ENCODE assay signal across 9 mouse cellular contexts in the genomic region with DNA sequence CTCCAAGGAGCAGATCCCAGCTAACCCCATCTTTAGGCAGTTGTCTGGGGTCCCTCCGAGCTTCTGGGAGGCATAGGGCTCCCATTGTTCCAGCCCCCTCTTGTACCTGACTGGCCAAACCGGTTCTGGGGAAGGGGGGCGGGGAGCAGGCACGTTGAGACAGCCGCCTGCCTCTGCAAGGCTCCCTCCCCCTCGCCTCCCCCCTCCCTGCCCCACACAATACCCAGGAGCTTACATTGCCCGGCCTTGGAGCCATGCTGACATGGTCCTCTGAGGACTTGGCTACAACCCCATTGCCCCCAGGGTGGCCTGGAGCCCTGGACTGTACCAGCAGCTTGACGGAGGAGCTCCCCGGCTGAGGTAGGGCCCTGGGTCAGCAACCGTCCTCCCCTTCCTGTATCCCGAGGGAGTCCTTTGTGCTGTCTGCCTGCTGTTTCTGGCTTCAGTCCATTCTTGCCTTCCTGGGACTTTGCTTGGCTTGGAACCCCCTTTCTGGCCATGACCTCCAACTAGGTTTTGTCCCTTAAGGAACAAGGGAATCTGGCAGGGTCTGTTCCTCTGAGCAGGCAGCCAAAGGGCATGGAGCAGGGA. TPM values are rescaled to one million over a fixed set of nuclear protein-coding genes. Genes with fewer than 3 reads are reported as not detected.
DNase-seq lines count a peak whose midpoint lies in the region; ATAC-seq and TF ChIP-seq lines count a peak whose summit lies in the region.
"Had no signal": no experiment of that assay in that cellular context is flagged by ENCODE, and none has a peak within 500 bp of the region (broad histone marks: within the 10 kb centered on the region; RNA-seq: fewer than 3 reads in every experiment).

No protein-coding gene starts in this region.

- no peak for ATAC-seq in forebrain, embryonic 12.5 days (ENCODE audit: low FRiP score)
- ATAC-seq in forebrain, embryonic 15.5 days (replicated peaks): no peak
- ATAC-seq in kidney, embryonic 16.5 days (ENCODE audit: low FRiP score, low TSS enrichment): no peak

- peak overlapping the region; percentile 26 for H3K4me2 ChIP-seq in forebrain, embryonic 12.5 days
- no peak overlapping the region for H3K4me2 ChIP-seq in forebrain, embryonic 15.5 days (replicated peaks)
- peak overlapping the region; percentile 47 for H3K4me2 ChIP-seq in kidney, embryonic 16.5 days (replicated peaks; ENCODE audit: low read depth, low read length)
- H3K4me2 ChIP-seq in myocyte (ENCODE audit: low read depth): peak overlapping the region; percentile 21

- TF ChIP-seq POLR2A in myocyte (IDR thresholded peaks at IDR 0.05; ENCODE audit: insufficient read length, low read depth): no peak

- DNase-seq in urinary bladder, adult 18-20 months (ENCODE audit: low spot score in 2 of 2): peak; percentile 62 to 66
- no peak for DNase-seq in urinary bladder, postnatal 10 days (ENCODE audit: low spot score)
- DNase-seq in cerebellum, postnatal 36 days: no peak
- DNase-seq in cerebellum, adult 11 months: no peak

- no peak overlapping the region for H3K4me3 ChIP-seq in forebrain, embryonic 12.5 days (replicated peaks)
- no peak overlapping the region for H3K4me3 ChIP-seq in forebrain, embryonic 15.5 days
- peak overlapping the region; percentile 35 for H3K4me3 ChIP-seq in kidney, embryonic 16.5 days (ENCODE audit: low read length)
- no peak overlapping the region for H3K4me3 ChIP-seq in myocyte

- no peaks in the 10 kb centered on the region for H3K79me2 ChIP-seq in myocyte (ENCODE audit: control insufficient read depth, insufficient read depth)

- no peaks in the 10 kb centered on the region for H3K9me3 ChIP-seq in forebrain, embryonic 12.5 days
- H3K9me3 ChIP-seq in forebrain, embryonic 15.5 days: no peaks in the 10 kb centered on the region
- H3K9me3 ChIP-seq in kidney, embryonic 16.5 days (ENCODE audit: low read length): no peaks in the 10 kb centered on the region

- H3K4me1 ChIP-seq in forebrain, embryonic 12.5 days: peaks cover 63% of the 10 kb centered on the region
- H3K4me1 ChIP-seq in forebrain, embryonic 15.5 days: peaks cover 66% of the 10 kb centered on the region
- peaks cover 69% of the 10 kb centered on the region for H3K4me1 ChIP-seq in kidney, embryonic 16.5 days (ENCODE audit: insufficient read depth, low read length)

- H3K36me3 ChIP-seq in forebrain, embryonic 12.5 days (replicated peaks): no peaks in the 10 kb centered on the region
- H3K36me3 ChIP-seq in forebrain, embryonic 15.5 days: no peaks in the 10 kb centered on the region
- no peaks in the 10 kb centered on the region for H3K36me3 ChIP-seq in kidney, embryonic 16.5 days (ENCODE audit: insufficient read depth, low read length)
- no peaks in the 10 kb centered on the region for H3K36me3 ChIP-seq in myocyte (ENCODE audit: control insufficient read depth, insufficient read depth)
- H3K36me3 ChIP-seq: G1E had no signal

- WGBS in forebrain, embryonic 12.5 days: 4% methylated on average over 11 of the region's 11 CpGs
- WGBS in forebrain, embryonic 15.5 days: 7% methylated on average over 11 of the region's 11 CpGs
- 10% methylated on average over 10 of the region's 11 CpGs for WGBS in kidney, embryonic 16.5 days

- H3K9ac ChIP-seq in forebrain, embryonic 12.5 days: no peak overlapping the region
- no peak overlapping the region for H3K9ac ChIP-seq in forebrain, embryonic 15.5 days (replicated peaks)
- H3K9ac ChIP-seq in kidney, embryonic 16.5 days (replicated peaks; ENCODE audit: low read length): peak overlapping the region; percentile 53

- no peak overlapping the region for H3ac ChIP-seq in myocyte (ENCODE audit: control insufficient read depth, insufficient read length)

- H3K27ac ChIP-seq in forebrain, embryonic 12.5 days: no peak overlapping the region
- H3K27ac ChIP-seq in forebrain, embryonic 15.5 days (replicated peaks): no peak overlapping the region
- peak overlapping the region; percentile 51 for H3K27ac ChIP-seq in kidney, embryonic 16.5 days (ENCODE audit: low read length)

- peaks cover 99% of the 10 kb centered on the region for H3K27me3 ChIP-seq in forebrain, embryonic 12.5 days
- peaks cover 56% of the 10 kb centered on the region for H3K27me3 ChIP-seq in forebrain, embryonic 15.5 days
- peaks cover 52% of the 10 kb centered on the region for H3K27me3 ChIP-seq in kidney, embryonic 16.5 days (ENCODE audit: insufficient read depth, low read length)
- H3K27me3 ChIP-seq in myocyte (ENCODE audit: control insufficient read depth, insufficient read depth, insufficient read length): no peaks in the 10 kb centered on the region

TF ChIP-seq in myocyte, 11 proteins besides CTCF, POLR2A, EP300 and RAD21:
- TF ChIP-seq REST (IDR thresholded peaks at IDR 0.05; ENCODE audit: insufficient read depth, insufficient read length) (no peak), TCF12 (IDR thresholded peaks at IDR 0.05; ENCODE audit: insufficient read depth, poor library complexity, severe bottlenecking) (no peak), CEBPB (IDR thresholded peaks at IDR 0.05; ENCODE audit: insufficient read depth, poor library complexity, severe bottlenecking) (no peak), TCF3 (IDR thresholded peaks at IDR 0.05; ENCODE audit: insufficient read length, low read depth) (no peak), SRF (IDR thresholded peaks at IDR 0.05; ENCODE audit: control insufficient read depth, insufficient read length, low read depth) (no peak)

RNA-seq across cellular contexts. Expression of gene Arhgef19, which starts 3.4 kb away (rescaled TPM):
- 1.9 and 2.6 TPM in 2 replicates for polyA plus RNA-seq in forebrain, embryonic 12.5 days (2016; fragmentation: Nextera tagmentation; extraction: Ambion mirVana)
- polyA plus RNA-seq in forebrain, embryonic 15.5 days (2015; fragmentation: Nextera tagmentation; extraction: Ambion mirVana): 1.3 TPM in 2 replicates
- 9.6 and 11.2 TPM in 2 replicates for polyA plus RNA-seq in kidney, embryonic 16.5 days (2015; fragmentation: Nextera tagmentation; extraction: Ambion mirVana)
- polyA plus RNA-seq in myocyte (2012; fragmentation: generic; extraction: Trizol): 28.6 TPM
- polyA plus RNA-seq: G1E had no signal

RNA-seq across cellular contexts. Expression of gene Rsg1, which starts 29.0 kb away (rescaled TPM):
- polyA plus RNA-seq in forebrain, embryonic 12.5 days (2016; fragmentation: Nextera tagmentation; extraction: Ambion mirVana): 6.5 and 7.0 TPM in 2 replicates
- 8.4 and 10.9 TPM in 2 replicates for polyA plus RNA-seq in forebrain, embryonic 15.5 days (2015; fragmentation: Nextera tagmentation; extraction: Ambion mirVana)
- 8.1 and 9.2 TPM in 2 replicates for polyA plus RNA-seq in kidney, embryonic 16.5 days (2015; fragmentation: Nextera tagmentation; extraction: Ambion mirVana)
- 0.78 TPM for polyA plus RNA-seq in myocyte (2012; fragmentation: generic; extraction: Trizol)

RNA-seq across cellular contexts. Expression of gene Epha2, which starts 58.3 kb away (rescaled TPM):
- 1.9 and 2.0 TPM in 2 replicates for polyA plus RNA-seq in forebrain, embryonic 12.5 days (2016; fragmentation: Nextera tagmentation; extraction: Ambion mirVana)
- polyA plus RNA-seq in forebrain, embryonic 15.5 days (2015; fragmentation: Nextera tagmentation; extraction: Ambion mirVana): 1.0 and 1.1 TPM in 2 replicates
- polyA plus RNA-seq in kidney, embryonic 16.5 days (2015; fragmentation: Nextera tagmentation; extraction: Ambion mirVana): 8.3 and 8.6 TPM in 2 replicates
- polyA plus RNA-seq in myocyte (2012; fragmentation: generic; extraction: Trizol): 46.8 TPM
- polyA plus RNA-seq: G1E had no signal

Comparison
In these comparisons a context has a peak if more than half of its experiments do, and no peak if none do; other contexts are left out.
1. DNase-seq: peak in urinary bladder, adult 18-20 months (2 of 2); none in urinary bladder, postnatal 10 days (single experiment), cerebellum, postnatal 36 days (0 of 2) and cerebellum, adult 11 months (single experiment).